Mouse (Mus musculus) small intestine, adult 2 months (tissue): ENCODE results near the gene Akr1b3.

ENCODE experiments used
- CTCF ChIP-seq: fragments of 200-500 bp; IDR thresholded peaks from 2 replicates; pipeline ENCODE4 v1.5.1; 2012; ENCODE audit warnings: low read depth, mild to moderate bottlenecking, control low read depth, inconsistent platforms, low read length, moderate library complexity, mixed read lengths; ENCODE audit not compliant: insufficient replicate concordance, insufficient read length; ENCODE audit errors: extremely low read depth
- POLR2A ChIP-seq: fragments of 200-500 bp; IDR thresholded peaks from 2 replicates; pipeline ENCODE4 v1.6.1; 2012; ENCODE audit warnings: low read depth, mild to moderate bottlenecking, control low read depth, inconsistent platforms, low read length, moderate library complexity

- TF ChIP-seq POLR2A, result no peak
- no peak for TF ChIP-seq CTCF
Observed at GRCm38 (mm10) chr6:34290091-34290490, 27.2 kb downstream of the Akr1b3 start.
